Mouse (Mus musculus) layer of hippocampus, postnatal 25 days (tissue): ENCODE measurements around the gene Gprc6a. TPM values are rescaled to one million over a fixed set of nuclear protein-coding genes. Genes with fewer than 3 reads are reported as not detected.

Source experiments
- DNase-seq, 2 experiments: peaks; one replicate each; pipeline ENCODE4 v3.0.0; 2022; ENCODE audit warnings: mixed read lengths in 2 of 2, low spot score in 1 of 2; ENCODE audit errors: extremely low spot score in 1 of 2
- total RNA-seq, 2 experiments: library from RNA; stranded (reverse); gene quantifications; 2 replicates each; pipeline ENCODE4 v1.2.3; 2021

Gene Gprc6a
- not detected for total RNA-seq

DNA sequence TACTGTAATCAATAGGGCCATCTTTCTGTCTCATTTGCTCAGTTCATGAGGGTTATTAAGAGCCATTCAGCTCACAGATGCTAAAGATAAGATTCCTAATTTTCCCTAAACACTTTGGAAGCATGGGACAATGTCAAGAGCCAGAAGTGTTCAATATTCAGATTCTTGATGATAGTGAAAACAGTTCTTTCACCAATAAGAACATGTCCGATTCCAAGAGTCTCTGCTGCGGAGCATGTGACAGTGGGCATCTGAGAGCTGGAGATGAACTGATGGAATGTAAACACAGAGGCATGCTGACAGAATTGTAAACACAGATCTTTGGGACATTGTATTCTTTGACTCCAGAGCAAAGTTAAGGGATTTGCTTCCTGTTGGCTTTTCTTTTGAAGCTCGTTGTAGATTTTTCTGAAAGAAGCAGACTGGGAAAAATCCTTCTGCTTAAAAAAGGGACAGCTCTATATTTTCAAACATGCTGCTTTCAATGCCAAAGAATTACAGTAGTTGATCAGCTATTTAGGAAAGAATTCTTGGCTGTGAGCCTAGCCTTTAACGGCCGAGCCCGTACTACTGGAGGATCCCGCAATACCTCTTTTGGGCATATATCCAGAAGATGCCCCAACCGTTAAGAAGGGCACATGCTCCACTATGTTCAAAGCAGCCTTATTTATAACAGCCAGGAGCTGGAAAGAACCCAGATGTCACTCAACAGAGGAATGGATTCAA, at the start of gene Gprc6a:
Gene Gprc6a (minus strand): TSS at position 51 of the 726 bp plus-strand sequence.
- DNase-seq, result no peak

DNA sequence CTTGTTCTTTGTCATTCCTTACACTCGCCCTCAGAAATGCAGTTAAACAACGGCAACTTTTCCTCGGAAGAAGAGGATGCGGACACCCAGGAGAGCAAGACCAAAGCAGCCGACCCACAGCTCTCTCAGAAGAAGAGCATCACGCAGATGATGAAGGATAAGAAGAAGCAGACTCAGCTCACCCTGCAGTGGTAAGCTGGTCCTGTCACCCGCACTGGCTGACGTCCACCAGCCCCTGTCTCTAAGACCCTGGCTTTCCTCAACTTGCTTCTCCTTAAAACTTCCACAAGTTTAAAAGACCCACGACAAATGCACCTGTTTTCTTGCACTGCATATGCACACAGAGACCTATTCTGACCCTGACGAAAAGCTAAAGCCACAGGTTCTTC, 47.0 kb upstream of the Gprc6a start:
- no peak for DNase-seq

DNA sequence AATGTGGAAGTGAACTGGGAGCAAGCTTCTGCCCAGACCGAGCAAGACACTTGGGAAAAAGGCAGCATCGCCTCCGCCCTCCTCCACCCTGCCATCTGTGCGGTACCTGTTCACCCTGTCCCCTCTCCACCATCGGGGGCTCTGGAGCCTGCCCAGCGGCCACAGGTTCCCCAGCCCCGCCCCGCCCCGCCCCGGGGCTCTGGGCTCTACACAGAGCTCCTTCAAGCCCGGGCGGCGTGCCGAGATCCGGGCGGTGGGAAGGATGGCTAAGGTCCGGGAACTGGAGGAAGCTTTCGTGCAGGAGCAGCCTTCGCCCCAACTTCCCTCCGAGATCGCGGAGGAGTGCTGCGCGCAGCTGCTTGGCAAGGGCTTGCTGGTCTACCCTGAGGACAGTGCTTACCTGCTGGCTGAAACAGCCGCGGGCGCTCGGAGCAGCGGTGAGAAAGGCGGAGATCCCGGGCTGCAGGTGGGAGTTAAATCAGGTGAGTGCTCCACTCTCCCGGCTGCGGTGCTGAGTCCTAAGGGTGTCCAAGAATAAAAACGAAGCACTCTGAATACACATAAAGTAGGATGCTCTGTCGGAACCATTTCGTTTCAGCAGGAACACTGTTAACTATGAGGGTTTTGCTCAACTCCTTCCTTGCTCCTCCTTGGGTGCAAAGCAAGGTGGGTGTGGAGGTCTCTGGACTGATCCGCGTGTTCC, 46.4 kb upstream of the Gprc6a start, which contains the start of gene Rfx6:
Gene Rfx6 (plus strand): TSS at position 209 of the 703 bp plus-strand sequence.
- no peak for DNase-seq

DNA sequence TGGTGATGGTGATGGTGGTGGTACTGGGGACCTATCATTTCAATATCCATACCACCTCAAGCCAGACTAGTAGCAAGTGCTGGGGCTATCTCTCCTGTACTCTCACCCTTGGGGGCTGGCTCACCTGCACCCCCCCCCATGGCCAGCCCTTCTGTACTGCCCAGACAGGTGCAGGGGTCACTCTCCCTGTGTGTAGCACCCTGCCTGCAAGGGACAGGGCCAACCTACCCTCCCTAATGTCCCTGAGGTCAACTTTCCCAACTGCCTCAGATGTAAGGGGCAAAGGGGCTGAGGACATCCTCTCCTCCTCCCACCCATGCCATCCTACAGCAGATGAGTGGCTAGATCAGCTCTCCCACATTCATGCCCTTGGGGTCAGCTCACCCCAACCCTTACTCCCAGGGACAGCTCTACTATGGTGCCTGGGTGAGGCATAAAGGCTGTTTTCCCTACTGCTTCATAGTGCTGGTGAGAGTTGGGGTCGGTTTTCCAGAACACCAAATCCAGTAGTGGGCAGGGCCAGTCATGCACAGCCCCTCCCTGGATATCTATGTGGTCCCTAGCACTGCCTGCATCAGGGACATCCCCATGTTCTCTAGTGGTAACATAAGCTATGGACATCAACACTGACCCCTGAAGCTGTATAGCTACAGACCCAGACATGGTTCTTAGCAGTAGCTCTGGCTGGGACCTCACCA, 41.0 kb upstream of the Gprc6a start:
- no peak for DNase-seq

DNA sequence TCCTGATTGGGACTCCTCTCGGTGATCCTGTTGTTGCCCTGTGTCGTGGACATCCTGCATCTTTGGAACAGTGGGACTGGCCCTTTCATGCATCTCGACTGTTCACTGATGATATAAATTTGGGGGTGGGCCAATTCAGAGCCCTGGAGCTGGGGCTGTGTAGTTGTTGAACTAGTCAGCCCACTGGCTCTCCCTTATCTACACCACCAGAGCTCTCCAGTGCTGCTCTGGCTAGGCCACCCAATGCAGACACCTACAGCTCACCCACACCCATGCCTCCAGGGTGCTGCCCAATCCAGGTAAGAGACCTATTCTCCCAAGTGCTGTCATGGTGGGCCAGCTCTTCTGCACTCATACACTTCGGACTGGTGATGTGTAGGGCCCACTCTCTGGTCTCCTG, 40.3 kb upstream of the Gprc6a start:
- no peak for DNase-seq

DNA sequence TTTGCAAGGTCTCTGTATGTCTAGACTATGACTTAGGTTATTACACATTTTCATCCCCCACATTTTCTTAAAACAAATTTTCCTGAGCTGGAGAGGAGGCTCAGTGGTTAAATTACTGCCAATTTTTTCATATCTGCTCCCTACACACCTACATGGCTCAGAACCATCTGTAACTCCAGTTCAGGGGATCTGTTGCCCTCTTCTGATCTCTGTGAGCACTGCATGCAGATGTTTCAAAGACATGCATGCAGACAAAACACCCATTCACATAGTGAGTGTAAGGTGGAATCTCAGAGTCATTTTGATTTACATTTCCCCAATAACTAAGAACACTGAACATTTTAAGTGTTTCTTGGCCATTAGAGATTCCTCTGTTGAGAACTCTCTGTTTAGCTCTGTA, 38.1 kb upstream of the Gprc6a start:
- no peak for DNase-seq

DNA sequence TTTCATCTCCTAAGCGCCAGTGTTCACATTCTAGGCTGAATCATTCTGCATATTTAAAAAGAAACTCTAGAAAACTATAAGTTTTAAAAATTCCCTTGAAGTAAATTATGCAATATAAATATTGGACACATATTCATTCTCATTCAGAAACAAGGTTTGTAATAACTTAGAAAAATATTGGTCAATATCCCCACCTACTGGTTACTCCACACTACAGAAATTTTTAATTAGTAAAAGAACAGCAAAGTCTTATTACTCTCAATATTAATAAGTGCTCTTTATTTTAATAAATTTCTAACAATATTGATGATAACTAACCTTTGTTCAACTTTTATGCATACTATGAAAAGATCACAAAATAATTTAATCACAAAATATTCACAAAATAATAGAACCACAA, 26.1 kb upstream of the Gprc6a start:
- DNase-seq, result no peak

DNA sequence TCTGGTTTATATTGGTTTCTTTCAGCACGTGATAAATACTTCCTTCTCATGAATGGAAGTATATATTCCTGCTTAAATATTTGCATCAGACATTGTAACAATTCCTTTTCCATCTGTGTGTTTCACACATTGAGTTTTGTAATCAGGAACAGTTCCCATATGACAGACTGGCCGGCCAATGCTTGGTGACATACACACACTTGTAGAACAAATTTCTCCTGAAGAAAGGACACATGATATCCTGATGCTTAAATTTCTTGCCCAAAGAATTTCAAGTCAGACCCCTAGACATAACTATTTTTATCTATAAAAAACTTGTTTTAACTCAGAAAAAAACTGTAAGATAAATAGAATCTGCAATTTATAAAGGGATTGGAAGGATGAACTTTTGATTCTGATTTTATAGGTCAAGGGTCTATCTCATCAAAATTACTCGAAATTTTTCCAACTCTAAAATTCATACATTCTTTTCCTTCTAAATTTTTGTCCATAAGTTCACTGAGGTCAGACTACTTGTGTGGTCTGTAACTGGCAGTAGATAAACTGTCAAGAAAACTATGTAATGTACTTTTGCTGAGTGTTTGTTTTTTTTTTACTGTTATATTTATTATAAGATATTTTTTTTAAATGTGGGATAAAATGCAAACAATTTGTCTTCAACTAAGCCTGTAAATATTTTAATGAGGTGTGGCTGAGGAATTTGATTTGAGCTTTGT, 18.4 kb upstream of the Gprc6a start:
- no peak for DNase-seq

DNA sequence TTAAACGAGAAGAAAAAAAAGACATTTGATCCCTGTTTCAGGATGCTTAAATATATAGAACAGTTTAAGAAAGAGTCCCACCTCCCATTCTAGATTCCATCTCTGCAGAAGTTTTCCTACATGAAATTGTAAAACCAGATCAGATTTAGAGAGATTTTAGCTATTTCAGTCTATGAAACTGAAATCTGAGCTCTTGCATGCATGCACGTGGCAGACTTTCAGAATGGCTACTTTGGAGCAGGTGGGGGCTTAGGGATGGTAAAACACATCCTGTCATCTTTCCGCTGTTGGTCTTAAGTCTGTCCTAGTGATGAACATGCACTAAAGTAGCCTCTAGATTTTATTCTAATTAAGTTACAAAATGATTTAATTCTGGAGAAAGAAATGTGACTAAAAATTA, 10.1 kb downstream of the Gprc6a start:
- DNase-seq, result no peak

DNA sequence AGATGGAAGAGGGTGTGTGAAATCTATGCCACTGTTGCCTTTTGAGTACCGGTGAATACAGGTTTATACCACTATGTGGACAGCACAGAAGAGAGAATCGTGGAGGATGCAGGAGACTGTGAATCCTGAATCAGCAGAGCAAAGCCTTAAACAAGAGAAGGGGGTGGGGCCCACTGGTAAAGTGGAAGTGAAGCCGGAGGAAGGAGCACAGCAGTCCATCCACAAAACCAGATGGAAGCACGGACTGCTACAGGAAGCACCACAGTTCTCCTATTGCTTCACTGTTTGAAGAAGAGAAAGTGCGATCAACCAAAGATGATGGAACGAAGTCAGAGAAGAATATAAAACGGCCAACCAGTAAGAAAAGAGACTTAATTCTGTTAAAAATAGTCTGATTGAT, 11.1 kb downstream of the Gprc6a start:
- DNase-seq, result no peak

DNA sequence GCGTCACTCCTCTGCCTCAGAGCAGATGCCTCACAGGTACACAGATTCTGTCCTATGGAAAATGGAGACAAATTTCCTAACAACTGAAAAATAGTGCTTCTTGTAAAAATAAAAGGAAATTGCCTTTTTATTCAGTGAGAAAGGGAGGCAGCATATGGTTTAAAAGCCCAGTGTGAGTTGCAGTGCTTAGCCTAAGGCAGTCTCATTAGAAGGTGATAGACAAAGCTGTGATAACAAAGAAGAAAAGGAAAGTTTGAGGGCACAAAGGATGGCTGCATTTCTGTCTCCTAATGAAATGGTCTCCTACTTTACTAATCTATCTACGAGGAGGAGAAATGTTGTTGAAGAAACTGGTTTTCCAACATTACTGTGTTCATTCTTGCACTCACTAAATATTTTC, 12.7 kb downstream of the Gprc6a start:
- DNase-seq, result no peak

DNA sequence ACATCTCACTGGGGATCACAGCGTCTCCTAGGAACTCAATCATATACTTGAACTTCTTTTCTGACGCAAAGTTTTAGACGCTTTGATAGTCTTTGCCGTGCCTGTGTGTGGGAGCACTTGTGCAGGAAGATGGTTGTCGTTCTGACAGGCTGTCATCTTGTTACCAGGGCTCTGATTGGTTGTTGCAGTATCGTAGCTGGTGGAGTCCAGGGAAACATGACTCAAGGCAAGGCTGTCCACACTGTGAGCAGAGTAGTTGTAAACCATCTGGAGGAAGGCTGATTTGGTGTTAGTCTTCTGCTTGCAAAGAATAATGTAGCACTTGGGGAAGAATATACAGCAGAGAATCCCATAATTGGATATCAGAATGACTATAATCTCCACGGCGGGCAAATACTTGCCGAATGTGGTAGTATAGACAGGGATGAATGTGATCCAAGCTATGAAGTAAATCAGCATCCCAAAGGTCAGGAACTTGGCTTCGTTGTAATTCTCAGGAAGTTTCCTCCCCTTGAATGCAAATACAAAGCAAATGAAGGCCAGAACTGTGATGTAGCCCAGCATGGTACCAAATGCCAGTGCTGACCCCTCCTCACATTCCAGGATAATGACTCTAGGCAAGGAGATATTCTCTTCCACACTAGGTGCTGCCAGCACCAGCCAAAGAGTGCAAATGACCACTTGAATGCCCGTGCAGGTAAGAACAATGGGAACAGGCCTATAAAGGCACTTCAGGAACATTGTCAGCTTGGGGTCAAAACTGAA, 16.3 kb downstream of the Gprc6a start:
- DNase-seq, result no peak

DNA sequence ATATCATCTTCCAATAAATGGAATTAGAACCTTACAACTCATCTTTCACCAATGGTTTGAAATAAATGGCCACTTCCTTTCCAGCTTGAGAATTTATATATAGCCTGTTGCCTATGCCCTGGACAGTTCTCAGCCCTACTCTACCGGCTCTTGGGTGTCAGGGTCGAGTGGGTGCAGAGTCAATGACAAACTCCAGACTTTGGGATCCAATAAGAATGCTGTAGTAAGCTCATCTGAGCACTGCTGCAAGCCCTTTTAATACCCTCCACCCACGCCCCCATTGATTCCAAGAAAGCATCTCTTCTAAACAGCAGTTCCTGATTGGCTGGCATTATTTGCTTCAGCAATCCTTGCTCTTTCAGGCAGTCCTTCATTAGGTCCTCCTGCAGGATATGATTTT, 17.8 kb downstream of the Gprc6a start:
- no peak for DNase-seq

DNA sequence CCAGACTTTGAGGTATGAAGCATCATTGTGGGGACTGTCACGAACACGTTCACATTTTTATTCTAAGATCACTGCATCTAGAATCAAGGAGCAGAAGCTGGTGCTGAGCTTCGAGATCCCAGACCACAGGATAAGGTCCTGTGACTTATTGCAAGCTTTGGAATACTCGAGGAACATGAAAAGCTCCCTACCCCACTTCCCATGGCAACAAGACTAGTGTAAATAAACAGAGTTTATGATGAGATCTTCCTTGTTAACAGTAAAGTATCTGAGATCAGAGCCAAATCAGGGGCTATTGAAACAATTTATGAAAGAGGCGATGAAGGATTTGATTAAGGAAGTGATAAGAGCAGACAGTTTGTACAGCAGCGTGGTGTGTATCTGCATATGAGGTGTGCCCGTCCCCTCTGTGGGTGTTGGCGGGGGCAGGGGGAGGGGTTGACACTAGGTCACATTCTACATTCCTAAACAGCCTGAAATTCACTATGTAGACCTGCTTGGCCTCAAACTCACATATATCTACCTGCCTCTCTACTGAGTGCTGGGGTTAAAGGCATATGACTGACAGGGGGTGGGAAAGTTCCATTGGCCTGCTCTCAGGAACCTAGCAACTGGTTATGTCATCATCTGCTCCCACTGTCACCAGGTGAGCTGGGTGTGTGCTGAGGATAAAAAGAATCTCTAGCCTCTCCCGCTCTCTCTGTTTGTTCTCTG, 19.1 kb downstream of the Gprc6a start:
- DNase-seq, result no peak

DNA sequence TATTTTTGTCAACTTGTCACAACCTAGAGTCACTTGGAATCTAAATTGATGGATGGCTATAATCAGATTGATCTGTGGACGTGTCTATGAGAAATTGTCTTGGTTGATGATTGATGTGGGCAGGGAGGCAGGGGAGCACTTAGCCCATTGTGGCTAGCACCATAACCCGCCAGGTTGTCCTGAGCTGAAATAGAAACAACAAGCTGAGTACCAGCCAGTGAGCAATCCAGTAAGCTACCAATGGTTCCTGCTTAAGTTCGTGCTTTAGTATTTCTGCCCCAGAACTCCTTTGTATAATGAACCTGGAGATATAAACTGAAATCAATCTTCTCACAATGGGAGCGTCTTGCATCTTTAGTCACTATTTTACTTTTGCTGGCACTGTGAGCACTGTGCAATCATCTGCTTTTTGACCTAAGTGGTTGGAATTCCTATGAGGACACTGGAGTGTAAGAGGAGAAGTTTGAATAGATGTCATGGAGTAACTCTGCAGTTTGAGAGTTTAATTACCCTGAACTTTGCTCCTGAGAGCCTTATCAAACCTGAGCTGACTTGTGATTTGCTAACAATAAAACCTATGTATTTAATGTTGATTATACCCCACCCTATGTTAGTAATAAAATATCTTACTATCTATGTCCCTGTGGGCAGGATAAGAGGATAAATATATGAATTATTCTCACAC, 21.4 kb downstream of the Gprc6a start:
- DNase-seq, result no peak

DNA sequence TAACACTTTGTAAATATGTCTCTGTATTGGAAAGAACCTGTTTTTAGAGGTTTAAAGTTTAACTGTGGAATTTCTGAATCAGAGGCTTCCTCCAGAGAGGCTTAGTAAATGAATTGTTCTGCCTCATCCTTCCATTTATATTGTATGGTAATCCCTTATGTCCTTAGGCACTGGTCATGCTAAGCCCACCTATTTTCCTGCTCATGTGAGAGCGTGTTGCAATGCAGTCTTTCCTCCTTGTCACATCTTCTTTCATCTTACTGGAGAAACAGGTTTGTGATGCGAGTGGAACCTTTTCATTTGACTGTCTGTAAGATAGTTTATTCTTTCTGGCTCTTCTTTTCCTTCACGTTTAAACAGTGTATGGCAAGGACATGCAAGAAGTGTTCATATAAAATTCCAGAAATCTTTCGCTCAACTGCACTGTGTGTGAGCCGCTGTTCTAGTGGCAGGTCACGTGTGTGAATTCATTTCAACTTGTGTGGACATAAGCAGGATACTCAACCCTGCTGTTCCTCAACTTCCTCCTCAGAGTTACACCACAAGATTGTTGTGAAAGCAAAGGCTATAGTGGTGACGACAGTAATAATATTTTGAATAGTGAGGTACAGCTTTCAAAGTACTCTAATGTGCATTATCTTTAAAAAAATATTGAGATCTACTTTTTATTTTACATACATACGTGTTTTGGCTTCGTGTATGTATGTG, 34.2 kb downstream of the Gprc6a start:
- no peak for DNase-seq

DNA sequence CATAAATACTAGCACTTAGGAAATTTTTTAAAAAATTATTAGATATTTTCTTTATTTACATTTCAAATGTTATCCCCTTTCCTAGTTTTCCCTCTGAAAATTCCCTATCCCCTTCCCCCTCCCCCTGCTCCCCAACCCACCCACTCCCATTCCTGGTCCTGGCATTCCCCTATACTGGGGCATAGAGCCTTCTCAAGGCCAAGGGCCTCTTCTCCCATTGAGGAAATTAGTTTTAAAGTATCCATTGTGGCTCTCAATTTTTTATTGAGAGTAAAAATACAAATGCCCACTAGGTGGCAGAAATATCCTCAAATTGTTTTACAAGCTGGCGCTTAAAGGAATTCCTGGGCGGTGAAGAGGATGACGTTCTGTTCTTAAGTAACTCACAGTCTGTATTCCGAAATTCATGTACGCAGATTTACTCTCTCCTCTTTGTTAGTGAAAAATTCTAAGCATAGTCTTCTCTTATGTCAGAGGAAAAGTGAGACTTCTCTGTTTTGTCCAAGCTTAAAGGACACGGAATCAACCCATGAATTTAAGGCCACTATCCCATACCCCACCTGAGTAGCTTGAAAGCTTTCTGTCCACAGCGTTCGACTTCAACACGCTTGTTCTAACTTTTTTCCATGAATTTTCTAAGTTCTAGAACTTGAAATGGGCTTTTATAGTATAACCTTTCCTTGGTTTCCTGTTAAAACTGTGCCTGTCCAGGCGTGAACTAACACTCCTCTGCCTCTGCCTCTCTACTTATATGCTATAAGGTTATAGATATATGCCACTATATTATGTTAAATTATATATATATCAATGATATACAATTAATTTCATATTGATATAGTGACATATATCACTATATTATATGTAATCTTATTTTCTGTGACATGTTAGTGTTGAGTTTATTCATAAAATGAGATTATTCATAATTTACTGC, 36.0 kb downstream of the Gprc6a start:
- DNase-seq, result no peak
